Mouse (Mus musculus) right cerebral cortex, postnatal 4 days (tissue): ENCODE measurements at regions not wholly inside any gene's neighbourhood (a gene's known extent, or its start where the extent isn't known, plus 50 kb on each side); places are given as distances from the start of the nearest gene placed in this dataset.

Experiments used
- DNase-seq: peaks from one replicate; pipeline ENCODE4 v3.0.0-alpha.2; 2022

GRCm38 (mm10) chr6:117012621-117013020 is 155.7 kb upstream of the Cxcl12 start:
- no peak for DNase-seq

DNA sequence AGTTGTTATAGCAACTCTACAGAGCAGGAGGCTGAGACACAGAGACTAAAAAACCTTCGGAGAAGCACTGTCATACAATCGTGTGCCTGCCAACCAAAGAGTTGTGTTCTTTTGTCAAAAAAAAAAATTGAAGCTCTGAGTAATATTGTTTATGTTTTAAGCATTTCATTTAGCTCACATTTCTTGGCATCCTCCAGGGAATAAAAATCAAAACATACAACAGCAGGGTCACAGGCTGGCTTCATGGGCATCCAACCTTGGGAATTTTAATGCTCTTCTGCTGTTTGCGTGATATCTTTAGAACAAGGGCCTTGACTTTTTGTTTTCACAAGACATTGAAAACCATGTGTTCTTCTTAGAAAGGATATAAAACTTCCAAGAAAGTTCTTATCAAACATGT is 152.9 kb upstream of the Cxcl12 start:
- no peak for DNase-seq

DNA sequence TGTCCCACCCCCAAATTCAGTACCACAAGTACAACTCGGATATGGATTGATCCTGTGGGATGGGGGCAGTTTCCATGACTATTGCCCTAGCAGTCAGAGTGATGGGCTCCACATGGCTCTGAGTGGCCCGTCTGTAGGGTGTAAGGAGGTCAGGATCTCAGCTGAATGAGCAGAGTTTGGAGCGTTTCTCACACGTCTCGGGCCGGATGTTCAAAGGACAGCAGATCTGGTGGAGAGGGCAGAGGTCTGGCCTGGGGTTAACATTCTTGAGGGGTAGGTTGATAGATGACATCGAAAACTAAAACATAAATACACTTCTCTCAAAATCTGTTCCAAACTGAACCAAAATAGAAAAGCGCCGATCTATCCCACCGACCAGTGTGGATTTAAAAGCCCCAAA is 146.5 kb upstream of the Cxcl12 start:
- DNase-seq, result no peak

DNA sequence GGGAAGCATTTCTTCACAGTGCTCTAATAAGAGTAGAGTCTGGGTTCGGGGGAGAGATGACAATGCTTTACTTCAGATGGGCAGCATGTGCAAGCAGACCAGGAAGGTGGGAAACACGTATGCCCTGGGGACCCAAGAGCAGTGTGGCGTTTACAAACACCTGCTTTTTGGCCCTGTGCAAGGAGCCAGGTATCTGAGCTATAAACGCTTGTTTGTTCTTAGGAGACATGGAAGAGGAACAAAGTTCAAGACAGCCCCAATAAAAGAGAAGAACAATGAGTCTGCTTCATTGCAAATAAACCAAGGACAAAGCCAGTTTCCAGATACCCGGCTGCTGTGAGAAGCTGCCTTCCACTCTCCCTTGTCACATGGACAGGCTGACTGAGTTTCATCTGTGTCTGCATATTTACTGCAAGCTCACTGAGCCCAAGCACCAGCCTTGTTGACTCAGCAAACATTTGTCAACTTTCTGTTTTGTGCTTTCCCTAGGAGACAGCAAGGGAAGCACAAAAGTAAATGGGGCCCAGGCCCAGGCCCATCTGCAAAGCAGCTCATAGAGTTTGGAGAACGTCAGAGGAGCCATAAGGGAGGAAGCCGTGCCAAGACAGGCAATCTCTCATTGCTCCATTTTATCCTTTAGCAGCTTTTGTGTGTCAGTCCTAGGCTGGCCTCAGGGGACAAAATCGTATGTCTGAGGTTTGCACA is 136.1 kb upstream of the Cxcl12 start:
- no peak for DNase-seq

DNA sequence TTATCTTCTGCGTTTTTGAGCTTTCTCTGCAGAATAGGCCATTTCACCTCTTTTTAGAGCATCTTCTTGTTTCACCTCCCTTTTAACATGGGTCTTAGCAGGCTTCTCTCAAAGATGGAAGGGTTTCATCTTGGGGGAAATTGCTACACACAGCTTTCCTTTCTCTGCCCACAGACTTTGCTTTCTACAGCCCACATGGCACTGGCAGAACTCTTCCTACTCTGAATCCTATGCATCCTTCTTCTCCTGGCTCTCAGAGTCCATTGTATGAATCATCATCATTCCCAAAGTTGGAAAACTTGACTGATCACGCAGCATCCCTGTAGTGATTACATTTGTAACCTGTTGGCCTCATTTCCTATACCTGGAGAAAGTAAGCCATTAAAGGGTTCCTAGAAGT is 124.6 kb upstream of the Cxcl12 start:
- DNase-seq, result no peak

GRCm38 (mm10) chr6:117049459-117050010 is 118.8 kb upstream of the Cxcl12 start:
- DNase-seq, result no peak

DNA sequence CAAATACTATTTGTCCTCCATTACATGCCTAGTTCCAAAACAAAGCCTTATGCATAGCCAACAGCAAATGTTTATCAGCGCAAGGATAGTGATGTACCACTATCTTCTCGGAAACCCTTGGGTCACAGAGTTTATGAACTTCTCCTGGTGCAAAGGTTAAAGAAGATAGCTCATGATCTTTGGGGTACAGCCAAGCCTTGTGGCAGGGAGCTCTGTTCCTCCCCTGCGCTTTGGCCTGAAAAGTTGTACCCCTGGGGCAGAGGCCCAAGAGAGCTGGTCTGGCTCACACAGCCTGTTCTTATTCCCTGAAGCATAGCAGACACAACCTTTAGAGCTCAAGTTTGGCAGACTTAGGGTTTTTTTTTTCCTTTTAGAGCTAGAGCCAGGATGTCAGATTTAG is 107.6 kb upstream of the Cxcl12 start:
- no peak for DNase-seq

GRCm38 (mm10) chr6:117067541-117068305 is 100.6 kb upstream of the Cxcl12 start:
- DNase-seq, result no peak

DNA sequence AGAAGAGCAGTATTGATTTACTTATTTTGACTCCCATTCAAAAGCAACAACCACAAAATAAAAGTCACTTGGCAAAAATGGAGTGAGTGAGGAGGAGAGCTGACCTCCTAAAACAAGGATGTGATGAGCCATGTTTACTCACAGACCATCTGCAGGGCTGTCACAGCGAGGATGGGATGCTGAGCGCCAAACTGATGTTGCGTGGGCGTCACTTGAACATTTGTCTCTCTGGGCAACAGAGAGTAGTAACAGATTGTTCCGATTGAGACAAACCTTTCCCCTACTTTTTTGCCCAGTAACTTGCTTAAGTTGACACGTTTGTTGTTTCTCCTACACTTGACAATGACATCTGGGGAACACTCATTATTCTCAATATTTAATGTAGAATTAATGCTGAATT is 97.0 kb upstream of the Cxcl12 start:
- DNase-seq, result peak; percentile 43

DNA sequence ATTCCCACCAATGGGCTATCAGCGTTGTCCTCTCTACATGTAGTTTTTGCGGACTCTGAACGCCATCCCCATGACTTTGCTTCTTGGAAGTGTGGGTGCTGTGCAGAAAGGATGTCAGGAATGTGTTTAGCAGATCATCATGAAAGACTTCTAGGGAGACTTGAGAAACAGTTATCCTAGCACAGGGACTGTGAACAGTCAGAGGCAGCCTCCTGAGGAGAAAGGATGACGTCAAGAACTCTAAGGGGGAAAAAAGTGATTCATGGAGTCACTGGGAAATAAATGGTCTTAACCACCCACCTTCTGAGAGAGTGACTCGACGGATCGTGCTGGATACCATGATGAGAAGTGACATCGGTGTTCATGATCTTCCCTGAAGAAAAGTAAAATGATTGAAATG is 96.5 kb upstream of the Cxcl12 start:
- no peak for DNase-seq

DNA sequence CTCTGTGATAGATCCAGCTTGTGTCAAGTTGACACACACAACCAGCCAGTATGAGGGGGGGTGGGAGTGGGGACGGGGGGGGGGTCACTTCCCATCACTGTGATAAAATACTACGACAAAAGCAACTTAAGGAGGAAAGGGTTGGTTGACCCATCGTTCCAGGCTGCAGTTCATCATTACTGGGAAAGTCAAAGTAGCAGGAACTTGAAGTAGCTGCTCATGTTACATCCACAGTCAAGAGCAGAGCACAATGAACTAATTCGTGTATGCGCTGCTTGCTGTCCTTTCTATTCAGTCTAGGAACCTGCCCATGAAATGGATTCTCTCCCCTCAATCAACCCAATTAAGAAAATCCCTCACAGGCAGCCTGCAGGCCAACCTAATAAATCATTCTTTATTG is 88.8 kb upstream of the Cxcl12 start:
- no peak for DNase-seq

GRCm38 (mm10) chr6:117080973-117081372 is 87.4 kb upstream of the Cxcl12 start:
- peak; percentile 18 for DNase-seq

- no peak for DNase-seq
Observed at GRCm38 (mm10) chr6:117084211-117084610, 84.1 kb upstream of the Cxcl12 start.

- DNase-seq, result no peak
Observed at GRCm38 (mm10) chr6:117084833-117085500, 83.4 kb upstream of the Cxcl12 start.

GRCm38 (mm10) chr6:117094742-117095141 is 73.6 kb upstream of the Cxcl12 start:
- DNase-seq, result no peak

- peak; percentile 46 for DNase-seq
Observed at GRCm38 (mm10) chr6:117099871-117100270, 68.5 kb upstream of the Cxcl12 start.

- DNase-seq, result no peak
Observed at GRCm38 (mm10) chr6:117102693-117103092, 65.6 kb upstream of the Cxcl12 start.

DNA sequence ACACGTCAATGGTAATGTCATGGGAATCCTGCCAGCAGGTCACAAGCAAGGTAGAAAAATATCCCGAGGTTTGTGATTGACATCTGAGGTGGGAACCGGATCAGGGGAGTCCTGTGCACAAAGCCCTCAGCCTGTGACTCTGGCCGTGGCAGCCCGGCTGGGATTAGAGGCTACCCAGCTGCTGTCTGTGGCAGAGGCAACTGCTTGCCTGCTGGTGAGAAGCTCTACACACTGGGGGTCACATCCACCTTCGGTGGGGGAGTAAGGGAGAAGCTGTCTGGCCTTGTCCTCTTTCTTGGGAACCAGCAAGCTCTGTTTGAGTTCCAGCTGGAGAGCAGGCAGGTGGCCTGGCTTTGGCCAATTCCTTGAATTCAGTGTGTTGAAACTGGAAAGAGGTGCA is 64.3 kb upstream of the Cxcl12 start:
- DNase-seq, result no peak

- DNase-seq, result no peak
Observed at GRCm38 (mm10) chr6:117104463-117104862, 63.9 kb upstream of the Cxcl12 start.

DNA sequence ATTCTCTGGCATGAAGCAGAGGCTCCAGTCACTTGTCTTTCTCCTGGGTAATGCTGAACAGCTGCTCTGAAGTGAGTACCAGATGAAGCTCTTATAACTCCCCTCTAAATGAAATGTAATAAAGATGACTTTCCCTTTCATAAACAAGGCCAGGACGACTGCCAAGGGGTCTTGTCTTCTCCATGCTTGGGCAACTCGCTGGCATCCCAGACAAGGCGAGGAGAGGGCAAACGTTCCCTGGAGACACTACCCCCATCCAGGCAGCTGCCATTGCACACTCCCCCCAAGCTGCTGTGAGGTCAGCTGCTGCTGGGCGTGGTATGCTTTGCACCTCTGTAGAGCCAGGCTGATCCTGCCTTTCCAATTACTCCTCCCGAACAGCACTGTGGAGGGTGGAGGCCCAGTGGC is 63.1 kb upstream of the Cxcl12 start:
- no peak for DNase-seq

GRCm38 (mm10) chr6:117110291-117110690 is 58.0 kb upstream of the Cxcl12 start:
- DNase-seq, result no peak

DNA sequence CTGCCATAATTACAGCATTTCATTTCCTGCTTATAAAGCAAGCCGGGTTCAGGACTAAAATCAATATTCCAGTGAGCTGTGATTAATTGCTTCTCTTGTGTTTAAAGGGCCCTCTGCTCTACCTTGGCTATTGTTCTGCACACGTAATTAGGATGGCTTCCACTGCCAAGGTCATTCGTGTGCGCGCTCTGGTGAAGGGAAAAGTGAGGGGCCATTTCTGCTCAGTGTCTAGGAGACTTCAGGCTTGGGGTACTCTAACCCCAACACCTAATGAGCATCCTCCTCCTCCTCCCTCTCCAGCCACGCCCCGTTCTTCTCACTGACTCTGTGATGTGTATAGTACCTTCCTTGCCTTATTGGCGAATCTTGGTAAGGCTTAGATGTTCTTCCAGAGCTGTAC is 53.5 kb upstream of the Cxcl12 start:
- no peak for DNase-seq

DNA sequence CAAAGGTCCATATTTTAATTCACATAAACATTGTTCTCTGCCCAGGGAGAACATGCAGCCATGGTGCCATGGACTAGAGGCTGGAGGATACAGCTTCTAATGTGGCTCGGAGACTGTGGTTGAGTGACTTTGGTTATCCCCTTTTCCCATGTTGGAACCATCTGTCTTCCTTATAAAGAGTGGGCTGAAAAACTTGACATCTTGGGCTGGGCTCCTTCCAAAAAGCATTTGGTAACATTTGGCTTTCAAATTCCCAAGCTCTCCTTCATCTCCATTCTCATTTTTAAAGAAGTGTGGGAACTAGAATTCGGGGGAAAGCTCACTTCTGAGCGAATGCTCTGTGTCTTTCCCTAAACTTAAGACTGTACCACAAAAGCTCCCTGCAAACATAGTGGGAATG is 50.3 kb upstream of the Cxcl12 start:
- DNase-seq, result no peak
